Mouse (Mus musculus): ENCODE results near the gene Crybg3. TPM values are rescaled to one million over a fixed set of nuclear protein-coding genes. Genes with fewer than 3 reads are reported as not detected.

Crybg3 gene
- polyA plus RNA-seq, 2 experiments, result 0.55 to 0.86 TPM

DNA sequence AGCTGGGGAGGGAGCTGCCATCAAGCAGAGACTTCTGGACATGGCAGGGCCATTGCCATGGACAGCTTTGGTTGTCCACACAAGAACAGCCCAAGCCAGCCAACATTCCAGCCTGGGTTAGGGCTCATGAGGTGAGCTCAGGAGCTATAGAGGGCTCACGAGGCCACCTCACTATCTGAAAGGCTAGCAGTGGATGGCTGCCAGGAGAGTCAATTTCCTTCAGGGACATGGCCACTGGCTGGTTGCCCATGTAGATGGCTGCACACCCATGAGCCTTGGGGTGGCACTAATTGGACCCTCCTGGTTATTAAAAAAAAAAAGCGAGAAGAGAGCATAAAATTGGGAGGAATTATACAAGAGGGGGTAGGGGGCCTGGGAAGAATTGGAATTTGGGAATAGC is 33.8 kb upstream of the Crybg3 start:
- 65% methylated on average over 2 of the region's 2 CpGs for WGBS (ENCODE audit: insufficient replicate concordance)
- ATAC-seq (ENCODE audit: insufficient read depth) (no peak), DNase-seq (ENCODE audit: low read depth in 3 of 3, low spot score in 3 of 3) (no peak)
- no peak overlapping the region for H3K27ac ChIP-seq
- H3K27me3 ChIP-seq (ENCODE audit: control insufficient read depth, insufficient read depth, low read length), result no peaks in the 10 kb centered on the region
- H3K4me2 ChIP-seq (ENCODE audit: low read depth), result no peak overlapping the region
- no peak overlapping the region for H3K9ac ChIP-seq (replicated peaks)
- no peak overlapping the region for H3K4me3 ChIP-seq (ENCODE audit: insufficient read depth in 1 of 2, low read depth in 2 of 2, low read length in 2 of 2)
- no peak for TF ChIP-seq CTCF (IDR thresholded peaks at IDR 0.05; ENCODE audit: low read depth)
- TF ChIP-seq EP300 (IDR thresholded peaks at IDR 0.05; ENCODE audit: low read depth), result no peak
- H3K4me1 ChIP-seq (replicated peaks; ENCODE audit: control insufficient read depth in 2 of 2, insufficient read depth in 2 of 2, low read length in 1 of 2), result peaks cover 0 to 3% of the 10 kb centered on the region in 2 experiments; a peak in 2 of 4 replicates
- H3K9me3 ChIP-seq (ENCODE audit: control insufficient read depth, low read length), result no peaks in the 10 kb centered on the region
- H3K36me3 ChIP-seq (replicated peaks; ENCODE audit: control insufficient read depth, insufficient read depth, low read depth), result no peaks in the 10 kb centered on the region

DNA sequence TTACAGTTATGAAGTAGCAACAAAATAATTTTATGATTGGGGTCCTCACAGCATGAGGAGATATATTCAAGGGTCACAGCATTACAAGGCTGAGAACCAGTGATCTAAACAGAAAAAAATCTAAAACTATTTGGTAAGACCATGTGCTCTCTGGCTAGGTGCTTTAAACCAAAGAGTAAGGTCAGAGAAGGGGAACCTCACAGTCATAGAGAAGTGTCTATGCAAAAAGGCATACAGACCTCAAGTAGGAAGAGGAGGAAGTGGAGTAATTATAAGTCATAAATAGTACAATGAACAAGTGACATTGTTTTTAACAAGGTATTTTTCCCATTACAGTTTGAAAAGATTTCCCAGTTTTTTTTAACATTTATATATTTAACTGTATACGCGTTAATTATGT is 20.8 kb upstream of the Crybg3 start:
- WGBS (ENCODE audit: insufficient replicate concordance), result 71% methylated on average over 2 of the region's 2 CpGs

DNA sequence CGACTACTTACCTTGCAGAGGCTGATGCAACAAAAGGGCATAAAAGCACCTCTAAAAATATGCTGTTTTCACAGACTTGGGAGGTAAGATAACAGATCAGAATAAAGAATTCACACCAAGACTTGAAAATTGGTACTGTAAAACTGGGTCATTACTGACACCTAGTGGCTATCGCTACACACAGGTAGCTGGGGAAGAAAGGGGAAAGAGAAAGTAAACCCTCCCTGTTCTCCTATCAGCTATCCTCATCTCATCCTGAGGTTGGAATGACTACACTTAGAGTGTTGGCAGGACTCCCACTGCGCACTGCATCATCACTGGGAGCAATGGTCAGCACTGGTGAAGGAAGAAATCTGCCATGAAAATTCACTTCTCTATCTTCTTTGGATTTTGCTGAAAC is 16.4 kb upstream of the Crybg3 start:
- Histone ChIP-seq H3K9me3 (ENCODE audit: control insufficient read depth, low read length) (no peaks in the 10 kb centered on the region), H3K4me1 (replicated peaks; ENCODE audit: control insufficient read depth in 2 of 2, insufficient read depth in 2 of 2, low read length in 1 of 2) (no peaks in the 10 kb centered on the region), H3K36me3 (replicated peaks; ENCODE audit: control insufficient read depth, insufficient read depth, low read depth) (no peaks in the 10 kb centered on the region), H3K27ac (no peak overlapping the region), H3K4me2 (ENCODE audit: low read depth) (no peak overlapping the region), H3K9ac (replicated peaks) (no peak overlapping the region), H3K4me3 (ENCODE audit: insufficient read depth in 1 of 2, low read depth in 2 of 2, low read length in 2 of 2) (no peak overlapping the region), H3K27me3 (ENCODE audit: control insufficient read depth, insufficient read depth, low read length) (no peaks in the 10 kb centered on the region)
- DNase-seq (ENCODE audit: low read depth in 3 of 3, low spot score in 3 of 3) (no peak), ATAC-seq (ENCODE audit: insufficient read depth) (no peak)
- WGBS (ENCODE audit: insufficient replicate concordance), result 13% methylated on average over 3 of the region's 3 CpGs
- TF ChIP-seq EP300 (IDR thresholded peaks at IDR 0.05; ENCODE audit: low read depth), result no peak
- peak; percentile 50; the same call in 1 of the 2 replicates for TF ChIP-seq CTCF (IDR thresholded peaks at IDR 0.05; ENCODE audit: low read depth)

More for the DNA sequence above, 20.8 kb upstream of the Crybg3 start:
- no peak overlapping the region for H3K4me3 ChIP-seq (ENCODE audit: insufficient read depth in 1 of 2, low read depth in 2 of 2, low read length in 2 of 2)
- DNase-seq (ENCODE audit: low read depth in 3 of 3, low spot score in 3 of 3) (no peak), ATAC-seq (ENCODE audit: insufficient read depth) (no peak)
- H3K27ac ChIP-seq, result no peak overlapping the region
- no peak overlapping the region for H3K4me2 ChIP-seq (ENCODE audit: low read depth)
- no peaks in the 10 kb centered on the region for H3K27me3 ChIP-seq (ENCODE audit: control insufficient read depth, insufficient read depth, low read length)
- no peaks in the 10 kb centered on the region for H3K9me3 ChIP-seq (ENCODE audit: control insufficient read depth, low read length)
- H3K9ac ChIP-seq (replicated peaks), result no peak overlapping the region
- TF ChIP-seq EP300 (IDR thresholded peaks at IDR 0.05; ENCODE audit: low read depth) (no peak), CTCF (IDR thresholded peaks at IDR 0.05; ENCODE audit: low read depth) (no peak)
- H3K36me3 ChIP-seq (replicated peaks; ENCODE audit: control insufficient read depth, insufficient read depth, low read depth), result no peaks in the 10 kb centered on the region
- no peaks in the 10 kb centered on the region for H3K4me1 ChIP-seq (replicated peaks; ENCODE audit: control insufficient read depth in 2 of 2, insufficient read depth in 2 of 2, low read length in 1 of 2)

GRCm38 (mm10) chr16:59615675-59616074 is 14.9 kb upstream of the Crybg3 start:
- Histone ChIP-seq H3K4me1 (replicated peaks; ENCODE audit: control insufficient read depth in 2 of 2, insufficient read depth in 2 of 2, low read length in 1 of 2) (no peaks in the 10 kb centered on the region), H3K4me2 (ENCODE audit: low read depth) (no peak overlapping the region), H3K9me3 (ENCODE audit: control insufficient read depth, low read length) (no peaks in the 10 kb centered on the region), H3K36me3 (replicated peaks; ENCODE audit: control insufficient read depth, insufficient read depth, low read depth) (no peaks in the 10 kb centered on the region), H3K27me3 (ENCODE audit: control insufficient read depth, insufficient read depth, low read length) (no peaks in the 10 kb centered on the region), H3K4me3 (ENCODE audit: insufficient read depth in 1 of 2, low read depth in 2 of 2, low read length in 2 of 2) (no peak overlapping the region), H3K27ac (no peak overlapping the region), H3K9ac (replicated peaks) (no peak overlapping the region)
- TF ChIP-seq CTCF (IDR thresholded peaks at IDR 0.05; ENCODE audit: low read depth) (no peak), EP300 (IDR thresholded peaks at IDR 0.05; ENCODE audit: low read depth) (no peak)
- 52% methylated on average over 3 of the region's 3 CpGs for WGBS (ENCODE audit: insufficient replicate concordance)
- DNase-seq (ENCODE audit: low read depth in 3 of 3, low spot score in 3 of 3) (no peak), ATAC-seq (ENCODE audit: insufficient read depth) (no peak)

- TF ChIP-seq CTCF (IDR thresholded peaks at IDR 0.05; ENCODE audit: low read depth), result no peak
- no peak for TF ChIP-seq EP300 (IDR thresholded peaks at IDR 0.05; ENCODE audit: low read depth)
- no peaks in the 10 kb centered on the region for H3K36me3 ChIP-seq (replicated peaks; ENCODE audit: control insufficient read depth, insufficient read depth, low read depth)
- H3K9ac ChIP-seq (replicated peaks), result no peak overlapping the region
- H3K4me3 ChIP-seq (ENCODE audit: insufficient read depth in 1 of 2, low read depth in 2 of 2, low read length in 2 of 2), result no peak overlapping the region
- DNase-seq (ENCODE audit: low read depth in 3 of 3, low spot score in 3 of 3) (no peak), ATAC-seq (ENCODE audit: insufficient read depth) (no peak)
- H3K4me2 ChIP-seq (ENCODE audit: low read depth), result no peak overlapping the region
- WGBS (ENCODE audit: insufficient replicate concordance), result 40% methylated on average over 1 of the region's 1 CpGs
- no peaks in the 10 kb centered on the region for H3K9me3 ChIP-seq (ENCODE audit: control insufficient read depth, low read length)
- no peaks in the 10 kb centered on the region for H3K27me3 ChIP-seq (ENCODE audit: control insufficient read depth, insufficient read depth, low read length)
- no peak overlapping the region for H3K27ac ChIP-seq
- no peaks in the 10 kb centered on the region for H3K4me1 ChIP-seq (replicated peaks; ENCODE audit: control insufficient read depth in 2 of 2, insufficient read depth in 2 of 2, low read length in 1 of 2)
Measured at GRCm38 (mm10) chr16:59610750-59611149, 10.0 kb upstream of the Crybg3 start.

Measured in liver, embryonic 14.5 days (tissue).